ENCODE assay signal across 7 mouse cellular contexts in the genomic region with DNA sequence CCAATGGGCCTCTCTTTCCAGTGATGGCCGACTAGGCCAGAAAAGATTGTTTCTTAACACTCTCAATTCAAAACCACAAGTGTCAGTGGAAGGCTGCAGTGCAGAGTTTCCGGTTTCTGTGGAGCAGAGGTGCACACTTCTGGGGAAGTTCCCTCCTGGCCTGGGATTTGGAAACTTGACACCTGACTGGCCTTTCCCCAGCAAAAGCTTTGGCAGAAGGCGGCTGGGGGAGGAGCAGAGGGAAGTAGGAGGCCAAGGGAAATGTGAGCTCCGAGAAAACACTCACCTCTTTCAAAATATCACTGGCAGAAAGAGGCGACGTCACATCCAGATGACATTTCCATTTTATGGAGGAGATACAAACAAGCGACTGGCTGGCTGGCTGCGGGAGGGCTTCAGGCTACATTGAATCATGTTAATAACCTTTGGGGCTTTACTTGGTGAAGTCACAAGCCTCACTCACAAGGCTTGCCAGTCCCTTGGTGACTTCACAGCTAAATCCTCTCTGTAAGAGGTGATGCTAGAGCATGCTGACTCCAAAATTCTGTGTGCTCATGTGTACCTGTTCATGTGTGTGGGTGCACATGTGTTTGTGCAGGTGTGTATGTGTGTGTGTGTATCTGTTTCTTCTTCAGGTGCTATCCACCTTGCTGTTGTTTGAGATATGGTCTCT. TPM values are rescaled to one million over a fixed set of nuclear protein-coding genes. Genes with fewer than 3 reads are reported as not detected.
A peak's percentile ranks its signal among the peaks of the same experiment; 100 is the strongest.
DNase-seq lines count a peak whose midpoint lies in the region; ATAC-seq and TF ChIP-seq lines count a peak whose summit lies in the region.

No protein-coding gene starts in this region.

- ATAC-seq in embryonic facial prominence, embryonic 13.5 days (ENCODE audit: insufficient number of reproducible peaks, insufficient read depth, low FRiP score, low TSS enrichment, low read depth), result peak; percentile 83; the same call in 1 of the 2 replicates
- peak; percentile 86 for ATAC-seq in limb, embryonic 14.5 days (ENCODE audit: low FRiP score, low read depth)
- ATAC-seq in stomach, embryonic 16.5 days (ENCODE audit: insufficient read depth, low FRiP score), result peak; percentile 60; the same call in 1 of the 2 replicates

- H3K4me2 ChIP-seq in embryonic facial prominence, embryonic 13.5 days, result peak overlapping the region; percentile 39
- peak overlapping the region; percentile 35; the same call in 1 of the 2 replicates for H3K4me2 ChIP-seq in limb, embryonic 14.5 days (replicated peaks; ENCODE audit: low read depth, low read length, severe bottlenecking)
- peak overlapping the region; percentile 27; the same call in 1 of the 2 replicates for H3K4me2 ChIP-seq in stomach, embryonic 16.5 days (ENCODE audit: low read depth, low read length)

- peak overlapping the region; percentile 79 for H3K27ac ChIP-seq in embryonic facial prominence, embryonic 13.5 days
- H3K27ac ChIP-seq in limb, embryonic 14.5 days (replicated peaks; ENCODE audit: low read depth, low read length), result peak overlapping the region; percentile 71
- peak overlapping the region; percentile 43 for H3K27ac ChIP-seq in stomach, embryonic 16.5 days (ENCODE audit: low read length)

- no peak overlapping the region for H3K4me3 ChIP-seq in embryonic facial prominence, embryonic 13.5 days
- no peak overlapping the region for H3K4me3 ChIP-seq in limb, embryonic 14.5 days (replicated peaks; ENCODE audit: low read length)
- no peak overlapping the region for H3K4me3 ChIP-seq in stomach, embryonic 16.5 days (replicated peaks; ENCODE audit: low read length)

- H3K9ac ChIP-seq in embryonic facial prominence, embryonic 13.5 days, result no peak overlapping the region
- H3K9ac ChIP-seq in limb, embryonic 14.5 days (ENCODE audit: low read depth, low read length, severe bottlenecking), result no peak overlapping the region
- H3K9ac ChIP-seq in stomach, embryonic 16.5 days (ENCODE audit: low read length), result no peak overlapping the region

- H3K27me3 ChIP-seq in embryonic facial prominence, embryonic 13.5 days, result no peaks in the 10 kb centered on the region
- H3K27me3 ChIP-seq in limb, embryonic 14.5 days (ENCODE audit: control insufficient read depth, insufficient read depth, low read length), result no peaks in the 10 kb centered on the region
- no peaks in the 10 kb centered on the region for H3K27me3 ChIP-seq in stomach, embryonic 16.5 days (ENCODE audit: control insufficient read depth, insufficient read depth, low read length)

- WGBS in embryonic facial prominence, embryonic 13.5 days, result under 1% methylated on average over 8 of the region's 8 CpGs
- WGBS in limb, embryonic 14.5 days, result 2% methylated on average over 8 of the region's 8 CpGs
- 3% methylated on average over 8 of the region's 8 CpGs for WGBS in stomach, embryonic 16.5 days

- intact Hi-C loops in heart, postnatal 14 days (cut with DNase I), result no loop called here
- intact Hi-C loops in left cerebral cortex, postnatal 36 days (cut with DNase I), result no loop called here

- peak; percentile 89 for DNase-seq in adipocyte (ENCODE audit: low spot score)
- DNase-seq in heart, postnatal 14 days, result peak; percentile 74 to 86
- DNase-seq in limb, embryonic 14.5 days (ENCODE audit: low spot score), result peak; percentile 87
- DNase-seq in natural killer cell, adult 2 months (ENCODE audit: low spot score in 2 of 2), result no peak
- DNase-seq in left cerebral cortex, postnatal 36 days (ENCODE audit: low spot score in 2 of 2), result no peak

- H3K9me3 ChIP-seq in embryonic facial prominence, embryonic 13.5 days, result no peaks in the 10 kb centered on the region
- H3K9me3 ChIP-seq in limb, embryonic 14.5 days (ENCODE audit: control insufficient read depth, low read length), result no peaks in the 10 kb centered on the region
- no peaks in the 10 kb centered on the region for H3K9me3 ChIP-seq in stomach, embryonic 16.5 days (replicated peaks; ENCODE audit: control insufficient read depth, low read length)

- no peak for TF ChIP-seq POLR2A in limb, embryonic 14.5 days (IDR thresholded peaks at IDR 0.05; ENCODE audit: borderline replicate concordance, extremely low read depth, insufficient read depth, insufficient read length)

- peaks cover 30% of the 10 kb centered on the region for H3K4me1 ChIP-seq in embryonic facial prominence, embryonic 13.5 days
- peaks cover 14% of the 10 kb centered on the region for H3K4me1 ChIP-seq in limb, embryonic 14.5 days (ENCODE audit: control insufficient read depth, insufficient read depth, low read length)
- peaks cover 10% of the 10 kb centered on the region for H3K4me1 ChIP-seq in stomach, embryonic 16.5 days (ENCODE audit: control insufficient read depth, insufficient read depth, low read length)

- no peaks in the 10 kb centered on the region for H3K36me3 ChIP-seq in embryonic facial prominence, embryonic 13.5 days
- no peaks in the 10 kb centered on the region for H3K36me3 ChIP-seq in limb, embryonic 14.5 days (ENCODE audit: control insufficient read depth, insufficient read depth, low read length)
- no peaks in the 10 kb centered on the region for H3K36me3 ChIP-seq in stomach, embryonic 16.5 days (ENCODE audit: control insufficient read depth, insufficient read depth, low read length)

RNA-seq across cellular contexts. Expression of a gene that starts 18.3 kb away (rescaled TPM):
- polyA plus RNA-seq in embryonic facial prominence, embryonic 13.5 days (2015; fragmentation: Nextera tagmentation; extraction: Ambion mirVana), result 0.49 TPM in 1 of 2 replicates, not detected in the other
- not detected for total RNA-seq in heart, postnatal 14 days (2021)
- polyA plus RNA-seq in limb, embryonic 14.5 days (2012; rRNA removed), result 1.3 and 2.9 TPM in 2 replicates
- polyA plus RNA-seq in limb, embryonic 14.5 days (2014; fragmentation: Nextera tagmentation; extraction: Ambion mirVana), result 0.80 and 1.0 TPM in 2 replicates
- 0.56 and 0.59 TPM in 2 replicates for polyA plus RNA-seq in stomach, embryonic 16.5 days (2015; fragmentation: Nextera tagmentation; extraction: Ambion mirVana)
- total RNA-seq in left cerebral cortex, postnatal 36 days (2021), result under 1 TPM in 1 of 2 experiments, not detected in 1; 0.22 TPM

RNA-seq across cellular contexts. Expression of a gene that starts 26.4 kb away (rescaled TPM):
- 4.8 and 5.0 TPM in 2 replicates for polyA plus RNA-seq in embryonic facial prominence, embryonic 13.5 days (2015; fragmentation: Nextera tagmentation; extraction: Ambion mirVana)
- 10 to 100 TPM; 37.8 to 38.0 TPM for total RNA-seq in heart, postnatal 14 days (2021)
- 6.2 and 7.4 TPM in 2 replicates for polyA plus RNA-seq in limb, embryonic 14.5 days (2012; rRNA removed)
- 3.8 and 4.0 TPM in 2 replicates for polyA plus RNA-seq in limb, embryonic 14.5 days (2014; fragmentation: Nextera tagmentation; extraction: Ambion mirVana)
- polyA plus RNA-seq in stomach, embryonic 16.5 days (2015; fragmentation: Nextera tagmentation; extraction: Ambion mirVana), result 3.9 and 5.9 TPM in 2 replicates
- total RNA-seq in left cerebral cortex, postnatal 36 days (2021), result 10 to 100 TPM; 68.0 to 80.5 TPM

RNA-seq across cellular contexts. Expression of a gene that starts 54.6 kb away (rescaled TPM):
- polyA plus RNA-seq in embryonic facial prominence, embryonic 13.5 days (2015; fragmentation: Nextera tagmentation; extraction: Ambion mirVana), result 0.15 and 0.19 TPM in 2 replicates
- total RNA-seq in heart, postnatal 14 days (2021), result 1 to 10 TPM; 1.0 to 1.2 TPM
- polyA plus RNA-seq in limb, embryonic 14.5 days (2012; rRNA removed), result 1.3 and 1.6 TPM in 2 replicates
- polyA plus RNA-seq in limb, embryonic 14.5 days (2014; fragmentation: Nextera tagmentation; extraction: Ambion mirVana), result 0.77 and 0.91 TPM in 2 replicates
- not detected in 2 replicates for polyA plus RNA-seq in stomach, embryonic 16.5 days (2015; fragmentation: Nextera tagmentation; extraction: Ambion mirVana)
- total RNA-seq in left cerebral cortex, postnatal 36 days (2021), result 1 to 10 TPM; 2.3 to 4.0 TPM

Comparison
In these comparisons a context has a peak if more than half of its experiments do, and no peak if none do; other contexts are left out.
1. DNase-seq: peak in adipocyte (single experiment), heart, postnatal 14 days (2 of 2) and limb, embryonic 14.5 days (single experiment); none in natural killer cell, adult 2 months (0 of 2) and left cerebral cortex, postnatal 36 days (0 of 2).
2. Peak in every context shown above with its lines, with median percentiles within 50 percentile points of each other: ATAC-seq, H3K27ac ChIP-seq and H3K4me2 ChIP-seq.